Comparison of ENCODE assay signal across 9 mouse cellular contexts in the genomic region with DNA sequence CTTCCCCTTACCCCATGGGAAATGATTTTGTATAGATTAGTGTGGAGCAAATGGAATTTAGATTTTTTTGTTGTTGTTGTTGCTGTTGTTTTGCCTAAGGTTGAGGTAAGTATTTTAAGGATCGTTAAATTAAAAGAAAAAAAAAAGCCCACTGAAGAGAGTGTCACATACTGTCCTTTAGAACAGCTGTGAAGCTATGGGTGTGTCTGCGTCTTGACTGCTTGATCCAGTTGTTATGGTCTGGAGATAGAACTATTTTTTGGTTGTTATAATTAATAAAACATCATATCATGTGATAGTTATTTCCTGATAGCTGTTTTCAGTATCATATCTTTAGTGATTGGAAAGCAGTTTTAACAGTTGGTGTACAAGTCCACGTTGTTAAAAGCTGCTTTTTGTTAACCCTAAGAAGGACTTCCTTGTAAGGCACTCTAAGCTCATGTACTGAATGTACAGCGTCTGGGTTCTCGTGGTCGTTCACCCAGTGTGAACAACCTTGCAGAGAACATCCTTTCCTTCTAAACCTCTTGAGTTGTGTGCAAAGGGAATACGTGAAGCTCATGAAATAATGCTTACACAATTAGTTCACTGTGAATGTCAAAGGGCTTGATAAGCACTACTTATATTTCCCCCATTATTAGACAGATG. TPM values are rescaled to one million over a fixed set of nuclear protein-coding genes. Genes with fewer than 3 reads are reported as not detected.
DNase-seq lines count a peak whose midpoint lies in the region; ATAC-seq and TF ChIP-seq lines count a peak whose summit lies in the region.
"Had no signal": no experiment of that assay in that cellular context is flagged by ENCODE, and none has a peak within 500 bp of the region (broad histone marks: within the 10 kb centered on the region; RNA-seq: fewer than 3 reads in every experiment).

No protein-coding gene starts in this region.

- no peak for ATAC-seq in forebrain, embryonic 16.5 days
- ATAC-seq in liver, embryonic 13.5 days (ENCODE audit: low read depth), result no peak
- ATAC-seq in stomach, embryonic 16.5 days (ENCODE audit: insufficient read depth, low FRiP score), result no peak
- ATAC-seq in inflammation-experienced regulatory T-cells, adult 6 months, result no peak

- no peak for DNase-seq in spleen, adult 2 months (ENCODE audit: low read depth in 1 of 2, low spot score in 2 of 2)
- no peak for DNase-seq in spleen, postnatal 36 days (ENCODE audit: low spot score in 2 of 2)
- no peak for DNase-seq in liver, embryonic 13.5 days
- DNase-seq in adrenal gland, adult 8-10 months, result no peak
- no peak for DNase-seq in spleen, postnatal 10 days (ENCODE audit: low spot score in 2 of 2)
- DNase-seq: right cerebral cortex, adult 18-20 months had no signal

- no peaks in the 10 kb centered on the region for H3K27me3 ChIP-seq in spleen, adult 2 months (ENCODE audit: control insufficient read depth, insufficient read depth, low read length)
- H3K27me3 ChIP-seq in forebrain, embryonic 16.5 days (replicated peaks; ENCODE audit: control insufficient read depth, insufficient read depth, low read length), result no peaks in the 10 kb centered on the region
- H3K27me3 ChIP-seq in liver, embryonic 13.5 days, result no peaks in the 10 kb centered on the region
- no peaks in the 10 kb centered on the region for H3K27me3 ChIP-seq in stomach, embryonic 16.5 days (ENCODE audit: control insufficient read depth, insufficient read depth, low read length)

- no peak for TF ChIP-seq CTCF in spleen, adult 2 months (IDR thresholded peaks at IDR 0.05; ENCODE audit: extremely low read depth, insufficient read depth, insufficient read length, insufficient replicate concordance)

- no peak for TF ChIP-seq POLR2A in spleen, adult 2 months (IDR thresholded peaks at IDR 0.05; ENCODE audit: low read depth, low read length)

- peaks cover 8% of the 10 kb centered on the region for H3K36me3 ChIP-seq in spleen, adult 2 months (ENCODE audit: control insufficient read depth, insufficient read depth, low read length)
- H3K36me3 ChIP-seq in forebrain, embryonic 16.5 days (ENCODE audit: control insufficient read depth, insufficient read depth), result peaks cover 8% of the 10 kb centered on the region
- H3K36me3 ChIP-seq in liver, embryonic 13.5 days, result peaks cover 6% of the 10 kb centered on the region
- peaks cover 9% of the 10 kb centered on the region; the same call in 1 of the 2 replicates for H3K36me3 ChIP-seq in stomach, embryonic 16.5 days (ENCODE audit: control insufficient read depth, insufficient read depth, low read length)

- H3K9ac ChIP-seq in forebrain, embryonic 16.5 days (replicated peaks; ENCODE audit: low read depth, low read length), result no peak overlapping the region
- H3K9ac ChIP-seq in liver, embryonic 13.5 days, result peak overlapping the region; percentile 90
- peak overlapping the region; percentile 50; the same call in 1 of the 2 replicates for H3K9ac ChIP-seq in stomach, embryonic 16.5 days (ENCODE audit: low read length)

- peak overlapping the region; percentile 94 for H3K4me3 ChIP-seq in spleen, adult 2 months (ENCODE audit: extremely low read depth, insufficient read depth, insufficient read length)
- peak overlapping the region; percentile 97 for H3K4me3 ChIP-seq in forebrain, embryonic 16.5 days (replicated peaks; ENCODE audit: low read length)
- H3K4me3 ChIP-seq in liver, embryonic 13.5 days (replicated peaks), result peak overlapping the region; percentile 94
- peak overlapping the region; percentile 95 for H3K4me3 ChIP-seq in stomach, embryonic 16.5 days (replicated peaks; ENCODE audit: low read length)

- no peaks in the 10 kb centered on the region for H3K9me3 ChIP-seq in forebrain, embryonic 16.5 days (ENCODE audit: control insufficient read depth, low read length)
- H3K9me3 ChIP-seq in liver, embryonic 13.5 days (replicated peaks), result no peaks in the 10 kb centered on the region
- no peaks in the 10 kb centered on the region for H3K9me3 ChIP-seq in stomach, embryonic 16.5 days (replicated peaks; ENCODE audit: control insufficient read depth, low read length)

- H3K4me1 ChIP-seq in spleen, adult 2 months (ENCODE audit: control insufficient read depth, insufficient read depth, insufficient read length), result peaks cover 26% of the 10 kb centered on the region
- H3K4me1 ChIP-seq in forebrain, embryonic 16.5 days (replicated peaks; ENCODE audit: control insufficient read depth, insufficient read depth, low read length), result peaks cover 13% of the 10 kb centered on the region
- H3K4me1 ChIP-seq in liver, embryonic 13.5 days (replicated peaks), result peaks cover 45% of the 10 kb centered on the region
- H3K4me1 ChIP-seq in stomach, embryonic 16.5 days (ENCODE audit: control insufficient read depth, insufficient read depth, low read length), result peaks cover 22% of the 10 kb centered on the region

- peak overlapping the region; percentile 75 for H3K4me2 ChIP-seq in forebrain, embryonic 16.5 days (ENCODE audit: low read length)
- peak overlapping the region; percentile 86 for H3K4me2 ChIP-seq in liver, embryonic 13.5 days
- H3K4me2 ChIP-seq in stomach, embryonic 16.5 days (ENCODE audit: low read depth, low read length), result peak overlapping the region; percentile 74

- 12% methylated on average over 7 of the region's 7 CpGs for WGBS in spleen, adult 2 months
- WGBS in forebrain, embryonic 16.5 days, result 41% methylated on average over 7 of the region's 7 CpGs
- 45% methylated on average over 7 of the region's 7 CpGs for WGBS in liver, embryonic 13.5 days (ENCODE audit: insufficient replicate concordance)
- WGBS in stomach, embryonic 16.5 days, result 50% methylated on average over 7 of the region's 7 CpGs

- H3K27ac ChIP-seq in spleen, adult 2 months (ENCODE audit: insufficient read depth, low read length), result peak overlapping the region; percentile 7; the same call in 1 of the 2 replicates
- H3K27ac ChIP-seq in forebrain, embryonic 16.5 days (ENCODE audit: low read length), result no peak overlapping the region
- H3K27ac ChIP-seq in liver, embryonic 13.5 days, result peak overlapping the region; percentile 86
- peak overlapping the region; percentile 42; the same call in 1 of the 2 replicates for H3K27ac ChIP-seq in stomach, embryonic 16.5 days (ENCODE audit: low read length)

RNA-seq across cellular contexts. Expression of a gene that starts 12.9 kb away (rescaled TPM):
- polyA plus RNA-seq in spleen, adult 2 months (2012; rRNA removed), result 8.7 and 9.4 TPM in 2 replicates
- polyA plus RNA-seq in forebrain, embryonic 16.5 days (2015; fragmentation: Nextera tagmentation; extraction: Ambion mirVana), result 76.7 and 90.8 TPM in 2 replicates
- 19.3 and 23.4 TPM in 2 replicates for polyA plus RNA-seq in liver, embryonic 13.5 days (2015; fragmentation: Nextera tagmentation; extraction: Ambion mirVana)
- 94.1 and 101 TPM in 2 replicates for polyA plus RNA-seq in stomach, embryonic 16.5 days (2015; fragmentation: Nextera tagmentation; extraction: Ambion mirVana)
- 100 to 1,000 TPM in 3 of 4 experiments, 10 to 100 TPM in 1; 97.1 to 122 (median 103) TPM for total RNA-seq in adrenal gland, adult 8-10 months (2022)
- polyA plus RNA-seq in inflammation-experienced regulatory T-cells, adult 6 months (2017; shearing (Covaris generic)), result 100 to 1,000 TPM; 405 to 678 (median 450) TPM

RNA-seq across cellular contexts. Expression of a gene that starts 39.1 kb away (rescaled TPM):
- polyA plus RNA-seq in spleen, adult 2 months (2012; rRNA removed), result 5.1 and 5.6 TPM in 2 replicates
- 58.8 and 65.1 TPM in 2 replicates for polyA plus RNA-seq in forebrain, embryonic 16.5 days (2015; fragmentation: Nextera tagmentation; extraction: Ambion mirVana)
- polyA plus RNA-seq in liver, embryonic 13.5 days (2015; fragmentation: Nextera tagmentation; extraction: Ambion mirVana), result 17.1 and 23.4 TPM in 2 replicates
- 51.7 and 53.2 TPM in 2 replicates for polyA plus RNA-seq in stomach, embryonic 16.5 days (2015; fragmentation: Nextera tagmentation; extraction: Ambion mirVana)
- total RNA-seq in adrenal gland, adult 8-10 months (2022), result 10 to 100 TPM; 38.1 to 46.5 (median 41.9) TPM
- 10 to 100 TPM; 74.2 to 76.2 (median 74.6) TPM for polyA plus RNA-seq in inflammation-experienced regulatory T-cells, adult 6 months (2017; shearing (Covaris generic))

RNA-seq across cellular contexts. Expression of a gene that starts 39.5 kb away (rescaled TPM):
- 4.2 and 4.4 TPM in 2 replicates for polyA plus RNA-seq in spleen, adult 2 months (2012; rRNA removed)
- polyA plus RNA-seq in forebrain, embryonic 16.5 days (2015; fragmentation: Nextera tagmentation; extraction: Ambion mirVana), result 148 and 151 TPM in 2 replicates
- 58.6 and 66.2 TPM in 2 replicates for polyA plus RNA-seq in liver, embryonic 13.5 days (2015; fragmentation: Nextera tagmentation; extraction: Ambion mirVana)
- polyA plus RNA-seq in stomach, embryonic 16.5 days (2015; fragmentation: Nextera tagmentation; extraction: Ambion mirVana), result 64.8 and 69.9 TPM in 2 replicates
- 10 to 100 TPM; 21.2 to 30.7 (median 26.0) TPM for total RNA-seq in adrenal gland, adult 8-10 months (2022)
- 100 to 1,000 TPM; 120 to 123 (median 121) TPM for polyA plus RNA-seq in inflammation-experienced regulatory T-cells, adult 6 months (2017; shearing (Covaris generic))

Comparison
In these comparisons a context has a peak if more than half of its experiments do, and no peak if none do; other contexts are left out.
1. RNA of a gene that starts 39.5 kb away (polyA plus RNA-seq): 148 to 151 TPM in forebrain, embryonic 16.5 days, 120 to 123 TPM in inflammation-experienced regulatory T-cells, adult 6 months, 64.8 to 69.9 TPM in stomach, embryonic 16.5 days and 58.6 to 66.2 TPM in liver, embryonic 13.5 days; 4.2 to 4.4 TPM in spleen, adult 2 months; every median in the first group is over 10 times any median in the second.
2. Peak in every context shown above with its lines, with median percentiles within 50 percentile points of each other: H3K4me3 ChIP-seq and H3K4me2 ChIP-seq.